Mouse (Mus musculus) thymus, adult 2 months (tissue): ENCODE measurements around the gene Dnah7c. TPM values are rescaled to one million over a fixed set of nuclear protein-coding genes. Genes with fewer than 3 reads are reported as not detected.
"Not testable (repeated sequence)": the region's sequence is repeated elsewhere in the genome, so short reads cannot be mapped to it uniquely, and the experiment has no call there.

ENCODE experiments used
- DNase-seq: peaks from one replicate; pipeline ENCODE4 v3.0.0; 2021
- H3K27ac ChIP-seq: fragments of 200-500 bp; 2 replicates; pipeline ENCODE4 v1.5.1; 2012; ENCODE audit warnings: low read length, control low read depth; ENCODE audit not compliant: control insufficient read depth, insufficient read depth
- H3K27me3 ChIP-seq: fragments of 200-500 bp; 2 replicates; pipeline ENCODE4 v1.6.1; 2012; ENCODE audit warnings: mild to moderate bottlenecking, low read length, moderate library complexity, mixed read lengths; ENCODE audit not compliant: control insufficient read depth, insufficient read depth
- H3K36me3 ChIP-seq: fragments of 200-500 bp; 2 replicates; pipeline ENCODE4 v1.6.1; 2012; ENCODE audit warnings: mild to moderate bottlenecking, low read length, moderate library complexity; ENCODE audit not compliant: control insufficient read depth, insufficient read depth
- H3K4me1 ChIP-seq: fragments of 200-500 bp; replicated peaks from 2 replicates; pipeline ENCODE4 v1.6.1; 2012; ENCODE audit warnings: low read length; ENCODE audit not compliant: control insufficient read depth, insufficient read depth
- H3K4me3 ChIP-seq: fragments of 200-500 bp; 2 replicates; pipeline ENCODE4 v1.5.1; 2012; ENCODE audit warnings: mild to moderate bottlenecking, low read length, control low read depth, moderate library complexity; ENCODE audit not compliant: control insufficient read depth, insufficient read depth
- CTCF ChIP-seq: fragments of 200-500 bp; IDR thresholded peaks from 2 replicates; pipeline ENCODE4 v1.5.1; 2012; ENCODE audit warnings: mild to moderate bottlenecking, control low read depth, low read length, moderate library complexity, borderline replicate concordance; ENCODE audit not compliant: control insufficient read depth, poor library complexity, insufficient read depth; ENCODE audit errors: extremely low read depth
- POLR2A ChIP-seq: fragments of 200-500 bp; IDR thresholded peaks from 2 replicates; pipeline ENCODE4 v1.6.1; 2012; ENCODE audit warnings: mild to moderate bottlenecking, low read length, control low read depth, moderate library complexity; ENCODE audit not compliant: control insufficient read depth, poor library complexity, insufficient read depth; ENCODE audit errors: extremely low read depth
- WGBS: fragments of 180-500 bp; shearing (Covaris S2); methylation state at CpG from one replicate; pipeline ENCODE4 v1.1.7; 2018; 5-methylcytosine and 5-hydroxymethylcytosine counted together
- polyA plus RNA-seq: library from polyadenylated mRNA; depleted of rRNA; stranded (reverse); fragments of >200 nt; gene quantifications from 2 replicates; pipeline ENCODE4 v1.2.3, GENCODE M21; 2012

Dnah7c gene
- polyA plus RNA-seq, 1 experiment = 0.01 TPM

DNA sequence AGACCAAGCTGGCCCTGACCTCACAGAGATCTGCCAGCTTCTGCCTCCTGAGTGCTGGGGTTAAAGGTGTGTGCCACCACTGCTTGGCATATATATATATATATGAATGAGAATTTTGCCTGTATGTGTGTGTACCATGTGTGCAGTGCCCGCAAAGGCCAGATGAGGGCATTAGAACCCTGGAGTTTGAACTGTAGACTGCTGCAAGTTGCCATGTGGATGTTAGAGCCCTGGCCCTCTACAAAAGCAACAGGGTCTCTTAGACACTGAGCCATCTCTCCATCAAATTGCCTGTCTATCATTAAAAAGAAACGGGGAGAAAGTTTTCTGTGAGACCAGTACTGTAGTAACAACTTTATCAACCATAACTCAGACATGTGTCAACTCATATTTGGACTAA lies 3.0 kb downstream of the Dnah7c start:
- no peaks in the 10 kb centered on the region for H3K36me3 ChIP-seq
- no peak for TF ChIP-seq POLR2A
- TF ChIP-seq CTCF = no peak
- no peaks in the 10 kb centered on the region for H3K27me3 ChIP-seq
- WGBS = 95% methylated on average over 2 of the region's 2 CpGs
- no peak overlapping the region for H3K4me3 ChIP-seq
- DNase-seq = no peak
- H3K4me1 ChIP-seq = peaks cover 3% of the 10 kb centered on the region; the same call in 1 of the 2 replicates
- H3K27ac ChIP-seq = no peak overlapping the region

DNA sequence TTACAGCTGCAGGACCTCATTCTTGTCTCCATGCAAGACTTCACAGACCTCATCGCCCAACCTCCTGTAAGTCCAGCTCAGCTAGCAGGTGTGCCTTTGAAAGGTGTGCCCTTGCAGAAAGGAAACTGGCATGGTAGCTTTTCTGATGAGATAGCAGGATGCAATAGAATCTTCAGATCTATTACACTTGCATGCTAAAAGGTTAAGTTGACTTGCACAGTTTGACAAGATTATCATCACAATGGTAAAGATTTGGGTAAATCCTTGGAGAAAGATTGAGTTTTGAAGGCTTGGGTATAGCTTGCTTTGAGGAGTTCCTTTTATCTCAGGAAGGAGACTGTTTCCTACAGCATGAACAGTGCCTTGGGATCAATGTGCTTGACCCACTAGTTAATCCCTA lies 89.3 kb downstream of the Dnah7c start:
- not testable (repeated sequence) for H3K27me3 ChIP-seq, H3K36me3 ChIP-seq, H3K27ac ChIP-seq, DNase-seq, H3K4me3 ChIP-seq, H3K4me1 ChIP-seq
- WGBS = 77% methylated on average over 1 of the region's 1 CpGs

DNA sequence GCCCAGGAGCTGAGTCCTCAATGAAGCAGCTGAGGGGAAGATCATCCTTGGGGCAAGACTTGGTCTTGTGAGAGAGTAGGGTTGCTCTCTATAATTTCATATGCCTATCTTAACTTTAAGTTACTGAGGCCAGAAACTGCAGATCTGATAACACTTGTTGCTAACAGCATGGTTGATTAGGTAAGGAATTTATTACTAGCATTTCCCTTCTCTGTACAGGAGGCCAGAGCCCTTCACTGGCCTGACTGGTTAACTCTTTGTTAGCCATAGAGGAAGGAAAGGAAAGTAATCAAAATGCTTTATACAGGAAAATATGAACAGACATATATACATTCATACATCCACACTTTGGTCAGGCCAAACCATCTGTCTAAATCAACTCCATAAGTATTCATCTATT lies 95.6 kb downstream of the Dnah7c start:
- H3K36me3 ChIP-seq = no peaks in the 10 kb centered on the region
- no peak for TF ChIP-seq POLR2A
- TF ChIP-seq CTCF = no peak
- no peaks in the 10 kb centered on the region for H3K27me3 ChIP-seq
- H3K4me3 ChIP-seq = no peak overlapping the region
- DNase-seq = no peak
- no peaks in the 10 kb centered on the region for H3K4me1 ChIP-seq
- no peak overlapping the region for H3K27ac ChIP-seq

DNA sequence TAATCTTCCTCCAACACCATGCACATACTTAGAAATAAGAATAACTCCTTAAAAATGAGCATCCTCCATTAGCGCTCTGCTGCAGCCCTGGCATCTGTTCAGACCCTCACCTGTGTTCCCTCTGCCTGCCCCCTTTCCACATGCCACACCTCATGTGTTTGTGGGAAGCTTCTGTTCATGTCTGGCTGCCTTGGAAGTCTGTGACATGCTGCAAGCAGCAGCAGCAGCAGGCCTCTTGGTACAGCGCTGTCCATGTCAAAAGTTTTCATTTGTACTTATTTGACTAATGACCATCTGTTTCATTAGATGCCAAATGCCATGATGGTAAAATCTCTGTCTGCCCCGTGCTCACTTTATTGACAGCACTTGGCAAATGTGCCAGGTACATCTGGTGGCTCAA lies 101.1 kb downstream of the Dnah7c start:
- WGBS = 57% methylated on average over 3 of the region's 3 CpGs
- H3K36me3 ChIP-seq, H3K27me3 ChIP-seq, H3K27ac ChIP-seq, H3K4me1 ChIP-seq, H3K4me3 ChIP-seq, DNase-seq: not testable (repeated sequence)

DNA sequence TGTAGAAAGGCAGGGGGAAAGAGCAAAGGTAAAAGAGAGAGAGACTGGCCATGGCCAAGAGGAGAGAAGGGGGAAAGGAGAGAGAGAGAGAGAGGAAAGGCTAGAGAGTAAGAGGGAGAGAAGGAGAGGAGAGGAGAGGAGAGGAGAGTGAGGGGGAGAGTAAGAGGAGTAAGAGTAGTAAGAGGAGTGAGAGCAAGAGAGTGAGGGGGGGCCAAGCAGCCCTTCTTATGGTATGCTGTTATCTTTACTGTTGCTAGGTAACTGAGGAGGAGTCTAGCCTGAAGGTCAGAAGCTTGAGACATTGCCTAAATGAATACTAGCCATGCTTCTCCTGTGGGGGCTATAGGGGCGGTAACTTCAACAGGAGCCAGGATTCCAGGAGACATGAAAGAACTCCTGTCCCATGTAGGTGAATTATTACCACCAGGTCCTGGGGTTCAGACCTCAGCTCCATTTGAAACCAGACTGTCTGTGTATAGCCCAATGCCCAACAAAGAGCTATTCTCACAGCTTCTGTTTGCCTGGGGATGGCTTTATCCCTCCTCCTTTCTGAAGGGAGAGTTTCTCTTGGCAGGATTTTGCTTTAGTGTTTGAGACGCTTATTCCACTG lies 119.5 kb downstream of the Dnah7c start:
- WGBS = 85% methylated on average over 2 of the region's 2 CpGs
- no peaks in the 10 kb centered on the region for H3K27me3 ChIP-seq

DNA sequence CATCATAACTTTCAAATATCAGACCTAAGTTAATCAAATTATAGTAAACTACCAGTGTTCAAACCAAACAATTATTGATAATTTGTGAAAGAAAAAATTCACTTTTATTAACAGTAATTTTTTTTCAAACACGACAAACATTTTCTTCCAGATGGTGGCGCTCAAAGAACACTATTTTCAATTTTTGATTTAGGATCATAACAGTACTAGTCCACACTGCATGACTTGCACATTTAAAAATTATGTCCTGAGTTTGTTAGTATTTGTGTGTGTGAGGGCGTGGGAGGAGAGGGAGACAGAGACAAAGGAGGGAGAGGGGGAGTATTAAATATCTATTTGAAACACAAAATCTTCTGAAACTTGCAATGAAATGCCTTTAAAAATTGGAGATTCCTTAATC lies 155.0 kb downstream of the Dnah7c start:
- Histone ChIP-seq H3K27me3 (no peaks in the 10 kb centered on the region), H3K4me3 (no peak overlapping the region), H3K27ac (no peak overlapping the region), H3K36me3 (no peaks in the 10 kb centered on the region), H3K4me1 (no peaks in the 10 kb centered on the region)
- 29% methylated on average over 3 of the region's 3 CpGs for WGBS
- no peak for DNase-seq
- TF ChIP-seq POLR2A (no peak), CTCF (no peak)

More for the DNA sequence above, 119.5 kb downstream of the Dnah7c start:
- H3K4me3 ChIP-seq = no peak overlapping the region
- no peaks in the 10 kb centered on the region for H3K4me1 ChIP-seq
- DNase-seq = no peak
- H3K36me3 ChIP-seq = no peaks in the 10 kb centered on the region
- no peak overlapping the region for H3K27ac ChIP-seq
- TF ChIP-seq CTCF (no peak), POLR2A (no peak)

DNA sequence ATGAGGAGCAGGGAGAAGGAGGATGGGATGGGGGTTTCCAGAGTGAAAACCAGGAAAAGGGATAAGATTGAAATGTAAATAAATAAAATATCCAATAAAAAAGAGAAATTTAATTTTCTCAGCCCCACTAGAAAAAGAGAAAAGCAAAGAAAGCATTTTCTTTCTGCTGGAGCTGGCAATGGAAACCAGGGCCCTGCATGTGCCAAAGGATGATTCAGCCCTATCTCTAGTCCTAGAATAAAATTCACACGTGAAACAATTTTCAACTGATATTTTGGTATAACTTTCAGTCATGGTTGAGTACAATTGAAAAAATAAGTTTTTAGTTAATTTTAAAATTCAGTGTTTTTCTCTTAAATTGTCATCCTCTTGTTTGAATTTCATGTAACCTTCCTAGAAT lies 168.4 kb downstream of the Dnah7c start:
- not testable (repeated sequence) for DNase-seq, H3K27ac ChIP-seq, H3K4me1 ChIP-seq, H3K27me3 ChIP-seq, H3K4me3 ChIP-seq, H3K36me3 ChIP-seq
- 83% methylated on average over 1 of the region's 1 CpGs for WGBS

DNA sequence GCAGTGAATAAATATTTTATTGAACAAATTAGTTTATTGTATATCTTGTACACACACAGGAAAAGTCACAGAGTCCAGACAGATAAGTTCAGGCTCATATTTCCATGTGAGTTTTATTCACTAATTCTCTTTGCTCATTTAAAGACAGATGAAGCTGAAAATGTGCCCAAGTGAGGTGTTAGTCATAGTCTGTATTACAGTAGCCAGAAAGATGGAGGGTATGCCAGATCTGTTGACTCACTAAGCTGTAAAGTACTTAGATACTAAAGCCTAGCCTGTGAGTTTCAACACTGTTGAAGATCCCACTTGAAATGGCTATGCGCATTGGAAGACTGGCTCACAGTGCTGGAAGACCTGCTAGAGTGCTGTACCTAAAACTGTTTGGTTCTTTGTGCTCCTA lies 171.0 kb downstream of the Dnah7c start:
- not testable (repeated sequence) for H3K27me3 ChIP-seq, H3K27ac ChIP-seq, H3K4me3 ChIP-seq, DNase-seq, H3K36me3 ChIP-seq, H3K4me1 ChIP-seq
- WGBS = 100% methylated on average over 1 of the region's 1 CpGs
